Mouse (Mus musculus): ENCODE data around the gene Arhgap24. TPM values are rescaled to one million over a fixed set of nuclear protein-coding genes. Genes with fewer than 3 reads are reported as not detected.

Gene Arhgap24
- total and polyA plus RNA-seq, 3 experiments, result 34.7 to 51.6 (median 47.9) TPM

- H3K4me3 ChIP-seq (replicated peaks in 1 of 3; ENCODE audit: low read depth in 2 of 3, low read length in 2 of 3, poor library complexity in 1 of 3), result no peak overlapping the region
- no peak for DNase-seq (ENCODE audit: extremely low read depth)
- TF ChIP-seq CHD1 (IDR thresholded peaks at IDR 0.05; ENCODE audit: low read depth, low read length), result no peak
- no peak for TF ChIP-seq UBTF (IDR thresholded peaks at IDR 0.05; ENCODE audit: low read depth, low read length)
- no peak for TF ChIP-seq MAZ (IDR thresholded peaks at IDR 0.05; ENCODE audit: low read depth, low read length)
- TF ChIP-seq HCFC1 (IDR thresholded peaks at IDR 0.05; ENCODE audit: low read depth, low read length), result no peak
- no peak for TF ChIP-seq IRF4 (IDR thresholded peaks at IDR 0.05; ENCODE audit: low read depth, low read length)
- TF ChIP-seq RAD21 (IDR thresholded peaks at IDR 0.05; ENCODE audit: low read depth, low read length), result no peak
- no peak for TF ChIP-seq USF1 (IDR thresholded peaks at IDR 0.05; ENCODE audit: low read depth, low read length)
- no peaks in the 10 kb centered on the region for H3K27me3 ChIP-seq (replicated peaks)
- H3K4me2 ChIP-seq (ENCODE audit: insufficient read depth, low read depth, poor library complexity, severe bottlenecking), result no peak overlapping the region
- H3K9ac ChIP-seq (ENCODE audit: insufficient read depth, low read depth), result no peak overlapping the region
- H3K79me2 ChIP-seq (replicated peaks; ENCODE audit: control insufficient read depth, extremely low read depth, insufficient read depth, poor library complexity, severe bottlenecking), result no peaks in the 10 kb centered on the region
- H3K4me1 ChIP-seq (ENCODE audit: control insufficient read depth in 1 of 2, insufficient read depth in 2 of 2), result peaks cover 0 to 5% of the 10 kb centered on the region in 2 experiments; a peak in 1 of 4 replicates
- peaks cover 2 to 63% of the 10 kb centered on the region in 2 experiments for H3K36me3 ChIP-seq (replicated peaks in 1 of 2; ENCODE audit: control insufficient read depth in 1 of 2, insufficient read depth in 1 of 2, low read length in 1 of 2)
- dilution Hi-C loops (cut with MboI; ENCODE audit: extremely low pct_ligation_motif_present, extremely low pct_unique_long_range_greater_than_20kb, low sequenced_read_pairs), result no loop called here
- H3K27ac ChIP-seq (ENCODE audit: insufficient read depth, low read depth), result no peak overlapping the region
- in situ Hi-C loops (cut with MboI; ENCODE audit: low pct_ligation_motif_present, low pct_unique_long_range_greater_than_20kb, low sequenced_read_pairs), result loop anchor here (25.0 kb wide), 1 partner anchor 143 kb away; no protein-coding TSS in a partner anchor
- no peaks in the 10 kb centered on the region for H3K9me3 ChIP-seq (replicated peaks; ENCODE audit: low read length)
Measured at GRCm38 (mm10) chr5:102719368-102719972, 238.3 kb downstream of the Arhgap24 start.

DNA sequence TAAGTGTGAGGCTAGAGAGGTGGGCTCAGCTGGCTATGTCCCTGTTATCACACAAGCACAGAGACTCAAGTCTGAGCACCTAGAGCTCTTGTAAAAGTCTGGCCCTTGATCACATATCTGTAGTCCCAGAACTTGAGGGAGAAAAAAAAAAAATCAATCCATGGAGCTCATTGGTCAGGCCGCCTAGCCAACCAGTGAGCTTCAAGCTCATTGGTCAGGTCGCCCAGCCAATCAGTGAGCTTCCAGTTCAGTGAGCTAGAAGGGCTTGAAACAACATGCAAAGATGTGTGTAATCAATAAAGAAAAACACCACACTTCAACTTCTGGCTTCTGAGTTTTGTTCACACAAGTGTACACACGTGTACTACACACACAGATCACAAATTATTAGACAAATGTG is 242.4 kb downstream of the Arhgap24 start:
- no peaks in the 10 kb centered on the region for H3K9me3 ChIP-seq (replicated peaks; ENCODE audit: low read length)
- no peaks in the 10 kb centered on the region for H3K79me2 ChIP-seq (replicated peaks; ENCODE audit: control insufficient read depth, extremely low read depth, insufficient read depth, poor library complexity, severe bottlenecking)
- DNase-seq (ENCODE audit: extremely low read depth), result no peak
- dilution Hi-C loops (cut with MboI; ENCODE audit: extremely low pct_ligation_motif_present, extremely low pct_unique_long_range_greater_than_20kb, low sequenced_read_pairs), result no loop called here
- no peak overlapping the region for H3K4me2 ChIP-seq (ENCODE audit: insufficient read depth, low read depth, poor library complexity, severe bottlenecking)
- H3K27me3 ChIP-seq (replicated peaks), result no peaks in the 10 kb centered on the region
- TF ChIP-seq JUND (conservative IDR thresholded peaks at IDR 0.05; ENCODE audit: low read depth, low read length), result no peak
- TF ChIP-seq TBP (conservative IDR thresholded peaks at IDR 0.05; ENCODE audit: low read depth, low read length), result no peak
- no peak for TF ChIP-seq MAZ (IDR thresholded peaks at IDR 0.05; ENCODE audit: low read depth, low read length)
- TF ChIP-seq CTCF (conservative IDR thresholded peaks at IDR 0.05 in 1 of 2, IDR thresholded peaks at IDR 0.05 in 1 of 2; ENCODE audit: low read depth in 2 of 2, low read length in 2 of 2), result no peak
- no peak for TF ChIP-seq IRF4 (IDR thresholded peaks at IDR 0.05; ENCODE audit: low read depth, low read length)
- TF ChIP-seq USF2 (conservative IDR thresholded peaks at IDR 0.05; ENCODE audit: low read depth, low read length), result no peak
- peak; percentile 55 for TF ChIP-seq ZNF384 (IDR thresholded peaks at IDR 0.05; ENCODE audit: low read depth, low read length)
- H3K9ac ChIP-seq (ENCODE audit: insufficient read depth, low read depth), result no peak overlapping the region
- H3K4me1 ChIP-seq (ENCODE audit: control insufficient read depth in 1 of 2, insufficient read depth in 2 of 2), result peaks cover 0 to 22% of the 10 kb centered on the region in 2 experiments; a peak in 2 of 4 replicates
- H3K4me3 ChIP-seq (replicated peaks in 1 of 3; ENCODE audit: low read depth in 2 of 3, low read length in 2 of 3, poor library complexity in 1 of 3), result no peak overlapping the region
- H3K27ac ChIP-seq (ENCODE audit: insufficient read depth, low read depth), result no peak overlapping the region
- in situ Hi-C loops (cut with MboI; ENCODE audit: low pct_ligation_motif_present, low pct_unique_long_range_greater_than_20kb, low sequenced_read_pairs), result loop anchor here (25.0 kb wide), 1 partner anchor 139 kb away; no protein-coding TSS in a partner anchor
- H3K36me3 ChIP-seq (replicated peaks in 1 of 2; ENCODE audit: control insufficient read depth in 1 of 2, insufficient read depth in 1 of 2, low read length in 1 of 2), result peaks cover 3 to 59% of the 10 kb centered on the region in 2 experiments
